In genomic region chr5:134014257-134015163, GRCm38 (mm10) we compare ENCODE assay signal across 8 mouse cellular contexts.
DNase-seq lines count a peak whose midpoint lies in the region; ATAC-seq and TF ChIP-seq lines count a peak whose summit lies in the region.

No protein-coding gene starts in this region.

- intact Hi-C loops in gastrocnemius, adult 2 months (cut with DNase I), result no loop called here

- H3K4me3 ChIP-seq in gastrocnemius, adult 2 months, result peak overlapping the region; percentile 31
- no peak overlapping the region for H3K4me3 ChIP-seq in hindbrain, embryonic 12.5 days
- no peak overlapping the region for H3K4me3 ChIP-seq in midbrain, embryonic 10.5 days

- ATAC-seq in hindbrain, embryonic 12.5 days (ENCODE audit: low FRiP score), result peak; percentile 88

- peak; percentile 80 for DNase-seq in Muller cell, postnatal 12 days (ENCODE audit: inconsistent ontology term)
- peak; percentile 31 to 46 for DNase-seq in cerebellum, postnatal 25 days
- peak; percentile 78 for DNase-seq in gastrocnemius, adult 2 months
- peak; percentile 27 for DNase-seq in layer of hippocampus, adult 9-11 months
- peak; percentile 37 for DNase-seq in midbrain, embryonic 10.5 days (ENCODE audit: low spot score)
- peak; percentile 42 for DNase-seq in testis, postnatal 14 days (ENCODE audit: low spot score)
- DNase-seq in thymus, postnatal 25 days, result no peak

- H3K4me2 ChIP-seq in hindbrain, embryonic 12.5 days (replicated peaks), result peak overlapping the region; percentile 21; the same call in 1 of the 2 replicates

- H3K9ac ChIP-seq in hindbrain, embryonic 12.5 days, result no peak overlapping the region

- TF ChIP-seq CTCF in gastrocnemius, adult 2 months (IDR thresholded peaks at IDR 0.05), result no peak

- H3K27me3 ChIP-seq in hindbrain, embryonic 12.5 days, result peaks cover 5% of the 10 kb centered on the region; the same call in 1 of the 2 replicates
- H3K27me3 ChIP-seq in midbrain, embryonic 10.5 days (ENCODE audit: low read depth, poor library complexity, severe bottlenecking), result peaks cover 4% of the 10 kb centered on the region; the same call in 1 of the 2 replicates

- peaks cover 29% of the 10 kb centered on the region for H3K4me1 ChIP-seq in hindbrain, embryonic 12.5 days
- H3K4me1 ChIP-seq in midbrain, embryonic 10.5 days, result no peaks in the 10 kb centered on the region

- peak overlapping the region; percentile 66 for H3K27ac ChIP-seq in gastrocnemius, adult 2 months
- H3K27ac ChIP-seq in hindbrain, embryonic 12.5 days, result peak overlapping the region; percentile 74
- no peak overlapping the region for H3K27ac ChIP-seq in midbrain, embryonic 10.5 days (replicated peaks)

- WGBS in hindbrain, embryonic 12.5 days, result 25% methylated on average over 13 of the region's 13 CpGs
- WGBS in midbrain, embryonic 10.5 days, result 74% methylated on average over 13 of the region's 13 CpGs

- H3K36me3 ChIP-seq in hindbrain, embryonic 12.5 days, result no peaks in the 10 kb centered on the region
- H3K36me3 ChIP-seq in midbrain, embryonic 10.5 days, result no peaks in the 10 kb centered on the region

- H3K9me3 ChIP-seq in hindbrain, embryonic 12.5 days (replicated peaks), result no peaks in the 10 kb centered on the region
- peaks cover 4% of the 10 kb centered on the region; the same call in 1 of the 2 replicates for H3K9me3 ChIP-seq in midbrain, embryonic 10.5 days (replicated peaks)
